Mouse (Mus musculus): ENCODE results near the gene Fzd4. TPM values are rescaled to one million over a fixed set of nuclear protein-coding genes. Genes with fewer than 3 reads are reported as not detected.

Gene Fzd4
- not detected for polyA plus RNA-seq (2017; shearing (Covaris generic))

GRCm38 (mm10) chr7:89404081-89404733 lies at the start of gene Fzd4, which contains the start of gene Tmem135:
Gene Fzd4, plus strand, starts transcription at chr7:89404355.
Gene Tmem135, minus strand, starts transcription at chr7:89404222.

Other genes starting within 250 kb of the Fzd4 start
- 39.1 TPM for gene Tmem135, start 133 bp upstream of the Fzd4 start, polyA plus RNA-seq (2017; shearing (Covaris generic))
- gene Prss23, start 122.8 kb downstream of the Fzd4 start, polyA plus RNA-seq (2017; shearing (Covaris generic)): not detected
- gene Me3, start 228.0 kb downstream of the Fzd4 start, polyA plus RNA-seq (2017; shearing (Covaris generic)): 0.19 TPM

Data from CD4-positive, CD25-positive, alpha-beta regulatory T cell (primary cell).